20 mouse cellular contexts compared by ENCODE assay signal in genomic region chr19:29496786-29497557, GRCm38 (mm10). TPM values are rescaled to one million over a fixed set of nuclear protein-coding genes. Genes with fewer than 3 reads are reported as not detected.
DNase-seq lines count a peak whose midpoint lies in the region; ATAC-seq lines count a peak whose summit lies in the region.
"Had no signal": no experiment of that assay in that cellular context is flagged by ENCODE, and none has a peak within 500 bp of the region (broad histone marks: within the 10 kb centered on the region; RNA-seq: fewer than 3 reads in every experiment).

No protein-coding gene starts in this region.

- DNase-seq in adrenal gland, postnatal 36 days: peak; percentile 24 to 26
- DNase-seq in adrenal gland, adult 18-20 months (ENCODE audit: low spot score in 2 of 2): no peak
- peak; percentile 47 for DNase-seq in 416B (ENCODE audit: low read depth)
- no peak for DNase-seq in right cerebral cortex, postnatal 14 days
- DNase-seq: cerebellum, adult 18-20 months; forebrain, postnatal 0 days; gastrocnemius, postnatal 14 days; heart, postnatal 14 days; kidney, postnatal 4 days; thymus, postnatal 25 days had no signal

- H3K4me3 ChIP-seq in intestine, embryonic 15.5 days (replicated peaks): no peak overlapping the region
- no peak overlapping the region for H3K4me3 ChIP-seq in liver, embryonic 15.5 days (replicated peaks)
- H3K4me3 ChIP-seq: embryonic facial prominence, embryonic 12.5 days; heart, embryonic 10.5 days; hindbrain, embryonic 15.5 days; limb, embryonic 10.5 days had no signal

- no peaks in the 10 kb centered on the region for H3K4me1 ChIP-seq in intestine, embryonic 15.5 days (replicated peaks)
- peaks cover 43% of the 10 kb centered on the region for H3K4me1 ChIP-seq in liver, embryonic 15.5 days (replicated peaks)
- H3K4me1 ChIP-seq: embryonic facial prominence, embryonic 12.5 days; limb, embryonic 10.5 days had no signal

- H3K36me3 ChIP-seq in intestine, embryonic 15.5 days: no peaks in the 10 kb centered on the region
- no peaks in the 10 kb centered on the region for H3K36me3 ChIP-seq in liver, embryonic 15.5 days (replicated peaks)
- H3K36me3 ChIP-seq: embryonic facial prominence, embryonic 12.5 days; heart, embryonic 10.5 days; hindbrain, embryonic 15.5 days; limb, embryonic 10.5 days had no signal

- WGBS in intestine, embryonic 15.5 days: 66% methylated on average over 7 of the region's 7 CpGs
- WGBS in liver, embryonic 15.5 days (ENCODE audit: insufficient replicate concordance): 33% methylated on average over 7 of the region's 7 CpGs

- peak; percentile 72 for ATAC-seq in intestine, embryonic 15.5 days
- peak; percentile 63 for ATAC-seq in liver, embryonic 15.5 days (ENCODE audit: insufficient read depth)
- ATAC-seq in cerebellum, adult (ENCODE audit: insufficient number of reproducible peaks, low FRiP score, low TSS enrichment): no peak
- ATAC-seq in megakaryocyte progenitor cell, adult 5-6 weeks (replicated peaks; ENCODE audit: poor library complexity): no peak
- ATAC-seq: forebrain, postnatal 0 days had no signal

- H3K9ac ChIP-seq in intestine, embryonic 15.5 days: no peak overlapping the region
- H3K9ac ChIP-seq in liver, embryonic 15.5 days: no peak overlapping the region
- H3K9ac ChIP-seq: embryonic facial prominence, embryonic 12.5 days; forebrain, postnatal 0 days; hindbrain, embryonic 15.5 days had no signal

- H3K27me3 ChIP-seq in intestine, embryonic 15.5 days (replicated peaks): no peaks in the 10 kb centered on the region
- no peaks in the 10 kb centered on the region for H3K27me3 ChIP-seq in liver, embryonic 15.5 days
- H3K27me3 ChIP-seq: embryonic facial prominence, embryonic 12.5 days; hindbrain, embryonic 15.5 days; megakaryocyte, embryonic 14.5 days had no signal

- H3K27ac ChIP-seq in intestine, embryonic 15.5 days: no peak overlapping the region
- peak overlapping the region; percentile 51 for H3K27ac ChIP-seq in liver, embryonic 15.5 days (replicated peaks)
- H3K27ac ChIP-seq: embryonic facial prominence, embryonic 12.5 days; heart, embryonic 10.5 days; hindbrain, embryonic 15.5 days; limb, embryonic 10.5 days; stomach, postnatal 0 days had no signal

- no peaks in the 10 kb centered on the region for H3K9me3 ChIP-seq in intestine, embryonic 15.5 days
- H3K9me3 ChIP-seq in liver, embryonic 15.5 days (replicated peaks): no peaks in the 10 kb centered on the region
- H3K9me3 ChIP-seq: embryonic facial prominence, embryonic 12.5 days; heart, embryonic 10.5 days; hindbrain, embryonic 15.5 days; limb, embryonic 10.5 days; megakaryocyte, embryonic 14.5 days had no signal

- no peak overlapping the region for H3K4me2 ChIP-seq in intestine, embryonic 15.5 days (replicated peaks)
- H3K4me2 ChIP-seq in liver, embryonic 15.5 days: no peak overlapping the region
- H3K4me2 ChIP-seq: embryonic facial prominence, embryonic 12.5 days; hindbrain, embryonic 15.5 days had no signal

RNA-seq across cellular contexts. Expression of gene Ric1, which starts 25.1 kb away (rescaled TPM):
- 10 to 100 TPM; 32.5 to 33.9 TPM for total RNA-seq in adrenal gland, postnatal 36 days (2021)
- total RNA-seq in adrenal gland, adult 18-20 months (2021): 10 to 100 TPM; 30.2 to 34.3 TPM
- polyA plus RNA-seq in intestine, embryonic 15.5 days (2015; fragmentation: Nextera tagmentation; extraction: Ambion mirVana): 11.9 and 12.3 TPM in 2 replicates
- 2.7 TPM in 2 replicates for polyA plus RNA-seq in liver, embryonic 15.5 days (2015; fragmentation: Nextera tagmentation; extraction: Ambion mirVana)
- 14.1 and 19.0 TPM in 2 replicates for total RNA-seq in megakaryocyte progenitor cell, adult 5-6 weeks (2015)
- 20.5 and 21.6 TPM in 2 replicates for total RNA-seq in megakaryocyte progenitor cell, adult 5-6 weeks (2017)

Comparison
In these comparisons a context has a peak if more than half of its experiments do, and no peak if none do; other contexts are left out.
1. DNase-seq: peak in adrenal gland, postnatal 36 days (2 of 2) and 416B (single experiment); none in adrenal gland, adult 18-20 months (0 of 2) and right cerebral cortex, postnatal 14 days (single experiment).
2. ATAC-seq: peak in intestine, embryonic 15.5 days (single experiment) and liver, embryonic 15.5 days (single experiment); none in cerebellum, adult (single experiment) and megakaryocyte progenitor cell, adult 5-6 weeks (single experiment).